Mouse (Mus musculus): ENCODE measurements at regions not wholly inside any gene's neighbourhood (a gene's known extent, or its start where the extent isn't known, plus 50 kb on each side); places are given as distances from the start of the nearest gene placed in this dataset.
"Not testable (repeated sequence)": the region's sequence is repeated elsewhere in the genome, so short reads cannot be mapped to it uniquely, and the experiment has no call there.

GRCm38 (mm10) chr1:112486046-112486445 lies 621.3 kb upstream of the Dsel start:
- DNase-seq (ENCODE audit: low spot score in 2 of 2), result not testable (repeated sequence)

GRCm38 (mm10) chr1:112456047-112456446 lies 591.3 kb upstream of the Dsel start:
- peak; percentile 3 to 17 for DNase-seq (ENCODE audit: low spot score in 2 of 2)

GRCm38 (mm10) chr1:112452390-112452789 lies 587.7 kb upstream of the Dsel start:
- DNase-seq (ENCODE audit: low spot score in 2 of 2), result no peak

GRCm38 (mm10) chr1:112451622-112452021 lies 586.9 kb upstream of the Dsel start:
- no peak for DNase-seq (ENCODE audit: low spot score in 2 of 2)

GRCm38 (mm10) chr1:112439109-112439508 lies 574.4 kb upstream of the Dsel start:
- DNase-seq (ENCODE audit: low spot score in 2 of 2), result no peak

GRCm38 (mm10) chr1:112416350-112417083 lies 551.8 kb upstream of the Dsel start:
- peak; percentile 15 to 26 for DNase-seq (ENCODE audit: low spot score in 2 of 2)

- DNase-seq (ENCODE audit: low spot score in 2 of 2), result peak in 1 of 2 experiments; percentile 30
Observed at GRCm38 (mm10) chr1:112388807-112389206, 524.1 kb upstream of the Dsel start.

- DNase-seq (ENCODE audit: low spot score in 2 of 2), result no peak
Observed at GRCm38 (mm10) chr1:112384015-112384414, 519.3 kb upstream of the Dsel start.

GRCm38 (mm10) chr1:112379651-112380264 lies 515.0 kb upstream of the Dsel start:
- peak in 1 of 2 experiments; percentile 36 for DNase-seq (ENCODE audit: low spot score in 2 of 2)

GRCm38 (mm10) chr1:112378660-112379059 lies 513.9 kb upstream of the Dsel start:
- DNase-seq (ENCODE audit: low spot score in 2 of 2), result peak in 1 of 2 experiments; percentile 14

- DNase-seq (ENCODE audit: low spot score in 2 of 2), result no peak
Observed at GRCm38 (mm10) chr1:112355816-112356215, 491.1 kb upstream of the Dsel start.

Data from right cerebral cortex, postnatal 36 days (tissue).